Mouse (Mus musculus) mouse trophoblast stem cell (cell line): Measurements from ENCODE around the gene Duox2.

Source experiments
- in situ Hi-C, 2 experiments: fragments of 300-500 bp; cut with MseI, MboI; formaldehyde crosslinking; loops; 2 replicates in 1 of 2; 3 replicates in 1 of 2; pipeline ENCODE4 v1.15.1; 2025

The Duox2 gene

DNA sequence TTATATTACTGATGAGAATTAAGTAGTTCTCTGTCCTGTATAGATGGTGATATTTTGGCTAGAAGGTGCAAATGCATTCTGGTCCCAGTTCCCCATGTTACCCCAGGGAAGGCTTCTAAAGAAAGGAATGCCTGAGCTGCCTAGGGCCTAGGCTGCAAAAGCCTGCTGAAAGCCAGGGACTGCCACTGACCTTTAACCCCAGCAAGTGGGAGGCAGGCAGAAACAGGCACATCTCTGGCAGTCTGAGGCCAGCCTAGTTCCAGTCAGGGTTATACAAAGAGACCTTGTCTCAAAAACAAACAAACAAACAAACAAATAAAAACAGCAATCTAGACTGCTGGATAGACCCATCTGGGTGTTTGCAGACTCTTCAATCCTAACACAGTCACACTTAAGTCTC, 57.5 kb downstream of the Duox2 start:
- in situ Hi-C loops, result loop anchor here (5.0 kb wide), 1 partner anchor 38 kb away; no protein-coding TSS in a partner anchor

DNA sequence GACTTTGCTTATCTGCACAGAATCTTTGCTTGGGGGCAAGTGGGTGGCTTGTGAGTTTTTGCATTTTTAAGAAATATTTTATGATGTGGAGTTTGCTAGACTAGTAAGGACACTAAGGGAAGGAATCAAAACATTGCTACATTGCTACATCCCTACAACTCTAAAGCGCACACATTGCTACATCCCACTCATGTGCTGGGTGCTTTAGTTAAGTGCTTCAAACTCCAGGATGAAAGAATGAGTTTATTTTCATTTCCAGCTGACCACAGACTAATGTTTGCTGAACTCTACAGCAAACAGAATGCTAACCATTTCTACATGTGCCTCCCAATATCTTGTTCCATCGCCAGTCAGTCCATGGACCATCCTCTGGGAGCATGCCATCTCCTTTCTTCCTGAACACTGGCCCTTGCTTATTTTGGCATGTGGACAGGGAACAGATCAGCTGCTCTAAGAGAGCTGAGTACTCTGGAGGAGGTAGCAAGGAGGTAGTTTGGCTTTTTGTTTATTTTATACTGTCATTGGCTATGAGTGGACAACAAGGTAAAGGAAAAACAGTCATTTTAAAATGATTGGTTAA, 60.3 kb downstream of the Duox2 start:
- in situ Hi-C loops, result no loop called here

DNA sequence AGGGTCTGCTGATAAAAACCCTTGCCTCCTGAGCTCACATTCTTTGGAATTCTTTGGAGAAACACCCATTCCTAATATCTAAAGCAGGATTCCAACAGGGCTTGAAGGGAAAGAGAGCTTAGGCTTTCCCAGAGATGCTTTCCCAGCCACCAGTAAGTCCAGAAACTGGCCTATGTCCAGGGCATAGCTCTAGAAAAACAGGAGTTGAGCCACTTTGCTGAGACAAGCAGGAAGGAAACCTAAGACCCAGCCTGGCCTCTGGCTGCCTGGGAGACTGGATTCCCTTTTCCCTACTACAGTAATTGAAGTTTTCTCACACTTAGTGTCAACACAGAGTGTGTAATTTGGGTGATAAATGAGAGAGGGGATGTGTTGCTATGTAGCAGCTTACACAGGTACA, 61.9 kb downstream of the Duox2 start:
- in situ Hi-C loops, result no loop called here

DNA sequence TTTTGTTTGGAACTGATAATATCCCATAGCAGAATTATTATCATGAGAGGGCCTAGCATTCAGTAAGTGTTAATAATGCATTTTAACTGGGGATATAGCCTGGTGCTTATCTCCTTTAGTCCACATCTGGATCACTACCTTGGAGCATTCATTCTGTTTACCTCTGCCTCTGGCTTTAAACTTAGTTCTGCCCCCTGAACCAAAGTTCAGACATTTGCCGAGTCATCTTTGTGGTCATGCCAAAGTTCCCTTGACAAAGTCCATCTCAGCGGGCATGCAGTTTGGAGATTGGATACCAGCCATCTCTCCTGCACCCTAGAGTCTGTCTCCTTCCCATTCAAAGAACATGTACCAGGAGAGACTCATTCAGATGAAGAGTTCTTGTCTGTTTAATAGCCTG, 62.8 kb downstream of the Duox2 start:
- in situ Hi-C loops, result no loop called here

DNA sequence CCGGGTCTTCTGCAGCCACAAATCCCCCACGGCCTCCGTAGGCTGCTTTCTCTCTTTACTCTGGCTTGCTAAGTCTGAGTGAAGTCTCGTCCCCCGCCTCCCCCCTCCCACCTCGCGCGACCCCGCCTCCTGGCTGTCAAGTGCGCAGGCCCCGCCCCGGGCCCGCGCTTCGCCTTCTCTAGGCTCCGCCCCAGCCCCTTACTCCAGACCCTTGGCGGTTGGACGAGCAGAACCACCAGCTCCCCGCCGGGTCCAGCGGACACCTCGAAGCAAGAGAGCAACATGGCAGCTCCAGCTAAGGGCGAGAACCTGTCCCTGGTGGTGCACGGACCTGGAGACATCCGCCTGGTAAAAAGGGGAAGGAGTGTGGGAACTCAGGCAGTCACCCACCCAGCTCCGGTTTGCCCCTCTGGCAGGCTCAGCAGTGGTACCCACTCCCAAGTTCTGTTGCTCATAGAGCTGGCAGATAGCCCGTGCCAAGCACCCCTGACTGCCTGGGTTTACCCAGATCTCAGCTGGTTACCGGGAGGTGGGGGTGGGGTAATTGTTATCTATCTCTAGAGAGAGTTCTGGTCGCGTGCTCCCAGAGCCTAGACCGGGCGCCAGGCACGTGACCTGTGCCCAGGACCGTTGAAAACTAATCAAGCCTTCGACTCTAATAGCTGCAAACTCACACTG, 63.5 kb downstream of the Duox2 start, which contains the start of gene Sord:
Gene Sord (plus strand): TSS at position 139 of the 678 bp plus-strand sequence.
- in situ Hi-C loops, result no loop called here

DNA sequence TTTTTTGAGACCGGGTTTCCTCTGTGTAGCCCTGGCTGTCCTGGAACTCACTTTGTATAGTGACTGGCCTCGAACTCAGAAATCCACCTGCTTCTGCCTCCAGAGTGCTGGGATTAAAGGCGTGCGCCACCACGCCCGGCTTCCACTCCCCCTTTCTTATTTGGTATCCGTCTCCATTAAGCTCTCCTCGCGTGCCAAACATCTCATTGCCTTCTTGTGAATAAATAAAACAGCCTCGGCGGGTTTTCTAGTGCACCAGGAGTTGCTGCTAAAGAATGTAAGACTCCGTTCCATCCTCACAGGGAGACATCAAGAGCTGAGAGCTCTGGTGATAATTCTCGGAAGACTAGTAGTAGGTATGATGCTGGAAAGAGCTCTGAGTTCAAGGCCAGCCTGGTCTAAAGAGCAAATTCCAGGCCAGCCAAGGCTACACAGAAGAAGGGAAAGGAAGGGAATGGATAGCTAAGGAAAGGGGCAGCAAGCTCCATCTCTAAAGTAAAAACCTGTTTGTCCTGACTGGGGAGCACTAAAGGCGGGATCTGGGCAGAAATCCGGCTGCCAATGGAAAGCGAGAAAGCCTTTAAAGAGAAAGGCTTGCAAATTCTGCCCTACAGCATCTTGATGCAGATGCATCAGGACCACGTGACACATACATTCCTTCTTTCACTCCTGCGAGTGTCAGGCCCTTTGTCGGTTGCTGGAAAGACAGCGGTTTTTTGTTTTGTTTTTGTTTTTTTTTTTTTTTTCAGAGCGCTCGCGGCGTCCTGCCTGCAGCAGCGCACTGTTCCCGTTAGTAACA, 64.3 kb downstream of the Duox2 start:
- in situ Hi-C loops, result no loop called here

DNA sequence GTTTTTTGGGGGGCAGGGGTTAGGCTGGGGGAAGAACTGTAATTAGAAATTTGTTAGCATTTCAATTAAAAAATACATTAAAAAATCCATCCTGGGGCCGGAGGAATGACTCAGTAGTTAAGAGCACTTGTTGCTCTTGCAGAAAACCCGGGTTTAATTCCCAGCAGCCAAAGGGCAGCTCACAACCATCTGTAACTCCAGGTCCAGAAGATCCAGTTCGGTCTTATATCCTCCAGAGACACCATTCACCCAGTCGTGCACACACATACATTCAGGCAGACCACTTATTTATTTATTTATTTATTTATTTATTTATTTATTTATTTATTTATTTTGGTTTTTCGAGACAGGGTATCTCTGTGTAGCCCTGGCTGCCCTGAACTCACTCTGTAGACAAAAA, 64.9 kb downstream of the Duox2 start:
- in situ Hi-C loops, result no loop called here

DNA sequence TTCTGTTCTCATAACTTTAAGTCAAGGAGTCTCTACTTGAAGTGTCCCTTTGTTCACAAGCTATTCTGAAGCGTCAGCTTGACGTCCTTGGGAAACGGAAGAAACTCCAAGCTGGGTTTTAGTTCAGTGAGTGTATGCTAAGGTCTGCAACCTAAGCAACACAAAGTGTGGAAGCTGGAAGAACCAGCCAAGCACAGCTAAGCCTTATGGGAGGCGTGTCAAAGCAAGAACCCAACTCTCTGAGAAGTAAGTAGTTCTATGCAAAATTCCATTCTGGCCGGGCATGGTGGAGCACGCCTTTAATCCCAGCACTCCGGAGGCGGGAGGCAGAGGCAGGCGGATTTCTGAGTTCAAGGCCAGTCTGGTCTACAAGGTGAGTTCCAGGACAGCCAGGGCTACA, 66.6 kb downstream of the Duox2 start:
- in situ Hi-C loops, result no loop called here

DNA sequence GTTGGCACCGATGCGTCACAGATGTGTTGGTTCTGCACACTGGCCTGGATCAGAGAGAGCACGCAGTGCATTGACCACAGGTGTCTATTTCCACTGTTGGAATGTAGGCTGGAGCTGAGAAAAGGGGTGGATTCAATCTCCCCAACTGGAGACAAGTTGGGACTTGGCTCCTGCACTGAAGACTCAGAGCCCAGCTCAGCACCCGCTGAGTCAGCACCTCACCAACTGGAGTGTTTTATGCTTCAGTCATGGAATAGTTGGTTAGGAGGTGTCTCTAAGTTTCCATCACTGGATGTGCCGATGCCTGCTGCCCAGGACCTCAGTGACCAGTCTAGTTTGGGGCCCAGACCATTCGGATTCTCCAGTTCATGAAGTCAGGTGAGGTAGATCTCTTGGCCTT, 67.9 kb downstream of the Duox2 start:
- in situ Hi-C loops, result no loop called here
